Mouse (Mus musculus) heart, postnatal 25 days (tissue): ENCODE measurements at regions not wholly inside any gene's neighbourhood (a gene's known extent, or its start where the extent isn't known, plus 50 kb on each side); places are given as distances from the start of the nearest gene placed in this dataset.

Source experiments
- DNase-seq: peaks from one replicate; pipeline ENCODE4 v3.0.0; 2022; ENCODE audit warnings: low spot score
- intact Hi-C: fragments of 180-260 bp; cut with DNase I; formaldehyde crosslinking; loops from one replicate; pipeline ENCODE4 v1.15.1; 2025

GRCm38 (mm10) chr3:119653007-119653565, 131.2 kb downstream of the Ptbp2 start:
- DNase-seq, result no peak
- intact Hi-C loops, result no loop called here

GRCm38 (mm10) chr3:119638633-119639032, 145.6 kb downstream of the Ptbp2 start:
- DNase-seq, result no peak
- intact Hi-C loops, result no loop called here

GRCm38 (mm10) chr3:119635641-119636040, 148.6 kb downstream of the Ptbp2 start:
- DNase-seq, result no peak
- intact Hi-C loops, result no loop called here

DNA sequence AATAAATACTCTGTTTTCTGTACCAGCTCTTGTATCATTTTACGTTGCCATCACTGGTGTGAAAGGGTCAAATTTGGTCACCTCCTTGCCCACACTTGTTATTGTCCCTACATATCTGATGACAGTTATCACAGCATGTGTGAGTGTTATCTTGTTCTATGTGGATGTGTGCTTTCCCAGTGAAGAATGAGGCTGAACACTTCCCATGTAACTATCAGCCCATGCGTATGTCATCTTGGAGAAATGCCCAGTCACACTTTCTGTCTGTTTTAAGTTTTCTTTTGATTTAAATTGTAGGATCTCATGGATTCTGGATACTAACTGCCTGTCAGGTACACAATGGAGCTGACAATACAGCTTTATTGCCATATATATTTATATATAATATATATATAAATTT, 150.8 kb downstream of the Ptbp2 start:
- intact Hi-C loops, result no loop called here
- no peak for DNase-seq

DNA sequence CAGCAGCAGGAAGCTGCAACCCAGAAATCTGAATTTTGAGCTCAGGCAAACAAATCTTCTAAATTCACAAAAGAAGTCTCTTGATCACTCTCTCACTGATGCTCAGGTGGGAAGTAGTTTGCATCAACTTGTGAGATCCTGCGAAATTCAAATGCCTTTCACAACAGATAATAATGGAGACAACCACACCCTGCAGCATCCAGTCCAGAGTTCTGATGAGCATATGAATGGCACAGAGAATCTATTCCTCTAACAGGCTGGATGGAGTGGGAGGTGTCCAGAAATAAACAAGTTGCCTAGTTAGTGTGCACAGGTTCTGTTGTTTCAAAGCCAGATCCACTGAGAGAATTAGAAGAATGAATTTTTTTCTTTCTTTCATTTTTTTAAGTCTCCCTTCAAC, 178.2 kb downstream of the Ptbp2 start:
- intact Hi-C loops, result no loop called here
- no peak for DNase-seq

- intact Hi-C loops, result no loop called here
- no peak for DNase-seq
These were observed 195.3 kb downstream of the Ptbp2 start for GRCm38 (mm10) chr3:119588872-119589416.

DNA sequence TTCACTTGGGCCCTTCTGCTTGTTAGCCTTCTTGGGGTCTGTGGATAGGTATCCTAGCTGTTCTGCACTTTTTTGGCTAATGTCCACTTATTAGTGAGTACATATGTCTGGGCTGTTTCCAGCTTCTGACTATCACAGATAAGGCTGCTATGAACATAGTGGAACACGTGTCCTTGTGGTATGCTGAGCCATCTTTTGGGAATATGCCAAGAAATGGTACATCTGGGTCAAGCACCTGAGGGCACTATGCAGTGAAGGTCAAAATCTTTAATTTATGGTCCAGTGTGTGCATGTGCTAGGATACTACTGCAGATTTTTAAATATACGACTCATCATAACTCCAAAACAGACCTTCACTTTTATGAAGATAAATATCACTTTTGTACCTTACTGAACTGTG, 196.3 kb downstream of the Ptbp2 start:
- intact Hi-C loops, result no loop called here

DNA sequence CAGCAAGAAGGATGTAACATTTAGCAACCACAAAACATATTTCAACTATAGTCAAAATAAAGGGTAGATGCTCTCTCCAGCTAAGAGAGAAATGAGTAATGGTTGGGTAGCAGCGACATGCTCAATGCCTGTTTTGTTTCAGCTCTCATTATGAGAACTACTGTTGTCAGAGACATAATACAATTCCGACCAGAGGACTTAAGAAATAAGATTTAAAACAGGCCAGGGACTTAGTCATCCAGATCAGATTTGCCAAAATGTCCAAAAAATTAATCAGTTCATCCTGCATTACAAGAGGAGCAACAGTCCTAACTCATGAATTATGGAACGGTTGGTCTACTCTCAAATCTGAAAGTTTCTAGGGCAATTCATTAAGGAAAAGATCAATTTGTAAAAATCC, 208.8 kb downstream of the Ptbp2 start:
- intact Hi-C loops, result no loop called here
- no peak for DNase-seq

More for the DNA sequence above, 196.3 kb downstream of the Ptbp2 start:
- no peak for DNase-seq

- intact Hi-C loops, result no loop called here
These were observed 246.4 kb downstream of the Ptbp2 start for GRCm38 (mm10) chr3:119537884-119538283.

DNA sequence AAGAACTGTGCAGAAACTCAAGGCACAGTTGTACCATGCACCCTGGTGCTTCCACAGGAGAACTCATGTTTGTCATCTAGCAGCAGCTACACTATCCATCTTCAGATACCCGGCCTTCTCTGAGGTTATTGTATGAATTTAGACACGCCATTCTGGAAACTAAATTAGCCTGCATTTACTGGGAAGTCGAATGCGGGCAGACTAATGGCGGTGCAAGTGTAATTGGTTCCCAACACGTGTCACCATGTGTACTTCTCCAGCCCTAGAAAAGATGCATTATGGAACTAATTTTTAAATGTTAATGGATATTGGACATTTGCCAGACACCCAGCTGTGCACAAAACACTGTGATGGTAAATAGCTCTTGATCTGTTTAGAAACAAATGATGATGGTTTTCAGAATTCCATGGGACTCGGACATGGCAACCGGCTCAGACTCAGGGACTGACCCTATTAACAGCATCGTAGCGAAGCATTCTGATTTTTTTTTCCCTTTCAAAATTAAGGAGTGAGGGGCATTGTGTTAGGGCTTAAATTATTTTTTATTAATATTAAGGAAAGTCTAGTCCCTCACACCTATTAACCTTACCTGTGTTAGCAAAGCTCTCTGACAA, 259.6 kb downstream of the Ptbp2 start:
- DNase-seq, result no peak
- intact Hi-C loops, result no loop called here

More at GRCm38 (mm10) chr3:119537884-119538283, 246.4 kb downstream of the Ptbp2 start:
- no peak for DNase-seq

- no peak for DNase-seq
- intact Hi-C loops, result no loop called here
These were observed 271.7 kb downstream of the Ptbp2 start for GRCm38 (mm10) chr3:119512596-119512995.

DNA sequence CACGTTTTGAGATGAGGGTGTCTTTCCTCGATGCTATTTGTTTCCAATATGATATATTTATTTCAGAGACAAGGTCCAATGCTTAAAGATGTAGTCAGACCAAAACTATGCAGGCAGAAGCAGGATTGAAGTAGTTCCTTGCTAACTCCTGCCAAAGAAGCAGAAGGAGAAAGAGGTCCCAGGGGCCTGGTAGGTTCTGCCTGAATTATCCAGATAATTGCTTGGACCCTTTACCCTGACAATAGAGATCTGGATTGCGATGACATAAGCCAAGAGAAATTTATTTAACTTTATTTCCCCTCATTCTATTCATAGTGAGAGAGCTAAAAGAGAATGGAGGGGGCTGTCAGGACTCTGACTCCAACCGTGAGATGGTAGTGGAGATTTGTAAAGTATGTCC, 275.1 kb downstream of the Ptbp2 start:
- no peak for DNase-seq
- intact Hi-C loops, result no loop called here

DNA sequence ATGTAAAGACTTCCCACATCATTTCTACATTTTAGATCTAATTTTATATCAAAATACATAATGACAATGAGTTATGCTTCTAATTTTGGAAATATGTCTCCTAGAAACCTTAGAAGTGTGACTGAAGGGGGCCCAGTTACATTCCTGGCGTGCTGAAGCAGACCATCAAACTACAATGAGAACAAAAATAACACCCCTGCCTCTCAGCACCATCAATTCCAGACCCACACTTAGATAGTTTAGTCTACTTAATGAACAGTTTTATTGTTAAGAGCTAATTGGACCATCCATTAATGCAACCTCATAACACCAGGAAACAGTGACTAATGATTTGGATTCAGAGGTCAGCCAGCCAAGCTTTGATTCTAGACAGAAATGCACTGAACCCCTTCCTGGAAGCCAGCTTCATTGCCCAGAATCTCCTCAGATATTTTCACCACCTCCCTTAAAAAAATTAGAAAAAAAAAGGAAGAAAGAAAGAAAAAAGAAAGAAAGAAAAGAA, 280.7 kb downstream of the Ptbp2 start:
- DNase-seq, result no peak
- intact Hi-C loops, result no loop called here

DNA sequence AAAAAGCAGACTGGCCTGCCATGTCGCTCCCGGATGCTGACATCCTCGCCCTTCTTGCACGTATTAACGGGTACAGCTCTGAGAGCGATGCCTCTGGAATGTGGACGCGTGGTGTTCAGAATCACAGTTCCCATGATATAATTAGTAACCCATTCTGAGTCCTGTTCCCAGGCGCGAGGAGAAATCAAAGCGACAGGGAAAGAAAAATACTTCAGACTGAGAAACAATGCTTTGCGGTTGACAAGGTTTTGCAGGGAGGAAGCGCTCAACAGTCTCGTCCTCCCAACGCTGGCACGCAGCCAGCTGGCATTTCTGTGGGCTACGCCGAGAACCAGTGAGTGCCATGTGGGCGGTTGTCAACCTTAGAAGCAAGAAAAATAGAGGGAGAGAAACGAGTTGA, 285.6 kb downstream of the Ptbp2 start:
- DNase-seq, result peak; percentile 1

GRCm38 (mm10) chr3:119497880-119498279, 286.4 kb downstream of the Ptbp2 start:
- intact Hi-C loops, result no loop called here
- DNase-seq, result no peak

More for the DNA sequence above, 285.6 kb downstream of the Ptbp2 start:
- intact Hi-C loops, result no loop called here

- intact Hi-C loops, result no loop called here
- DNase-seq, result no peak
These were observed 289.7 kb downstream of the Ptbp2 start for GRCm38 (mm10) chr3:119494580-119494979.

- intact Hi-C loops, result no loop called here
- DNase-seq, result no peak
These were observed 291.6 kb downstream of the Ptbp2 start for GRCm38 (mm10) chr3:119492627-119493026.

- no peak for DNase-seq
- intact Hi-C loops, result no loop called here
These were observed 294.9 kb downstream of the Ptbp2 start for GRCm38 (mm10) chr3:119489336-119489735.
